Mouse (Mus musculus) cerebellum, adult 2 months (tissue): Measurements from ENCODE around the gene Alkal2.

Experiments used
- CTCF ChIP-seq: fragments of 200-500 bp; IDR thresholded peaks from 2 replicates; pipeline ENCODE4 v1.5.1; 2011; ENCODE audit warnings: low read depth, mild to moderate bottlenecking, control low read depth, low read length, moderate library complexity, borderline replicate concordance; ENCODE audit not compliant: insufficient read depth
- POLR2A ChIP-seq: fragments of 200-500 bp; IDR thresholded peaks from 2 replicates; pipeline ENCODE4 v1.6.1; 2011; ENCODE audit warnings: low read length, control low read depth, borderline replicate concordance; ENCODE audit not compliant: insufficient read depth

DNA sequence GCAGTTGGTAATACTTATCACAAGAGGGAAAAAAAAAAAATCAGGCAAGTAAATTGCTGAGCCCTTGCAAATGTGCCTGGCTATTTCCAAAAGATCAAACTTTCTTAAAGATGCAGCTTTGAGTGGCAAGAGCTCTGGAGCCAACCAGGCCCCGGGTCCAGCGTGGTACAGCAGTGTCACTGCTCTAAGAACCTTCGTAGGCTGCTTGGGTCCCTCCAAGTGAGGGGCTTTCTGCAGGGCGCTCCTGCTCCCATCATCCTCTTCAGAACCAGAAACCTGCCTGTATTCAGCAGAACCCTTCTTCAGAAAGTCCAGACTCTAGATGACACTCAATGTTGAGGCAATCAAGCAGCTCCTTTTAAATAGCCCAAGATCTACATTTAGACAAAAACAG lies 533 bp upstream of the Alkal2 start:
- no peak for TF ChIP-seq POLR2A
- no peak for TF ChIP-seq CTCF
